Comparison of ENCODE assay signal across 8 mouse cellular contexts in the genomic region with DNA sequence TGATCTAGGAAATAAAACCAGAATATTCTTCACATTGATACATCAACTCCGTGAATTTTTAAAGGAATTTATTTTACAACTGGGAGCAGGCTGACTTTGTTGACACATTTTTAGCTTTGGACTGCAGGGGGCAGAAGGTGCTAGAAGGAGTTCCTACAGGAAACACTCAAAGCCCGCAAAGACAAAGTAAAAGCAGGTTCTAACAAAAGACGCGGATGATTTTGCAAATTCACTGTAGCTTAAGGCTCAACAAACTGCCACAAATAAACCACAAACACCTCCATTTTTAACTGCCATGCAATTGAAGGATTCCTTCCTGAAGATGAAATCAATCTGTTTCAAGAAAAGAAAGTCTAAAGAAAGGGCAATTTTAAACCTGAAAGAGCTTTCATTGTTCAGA. TPM values are rescaled to one million over a fixed set of nuclear protein-coding genes. Genes with fewer than 3 reads are reported as not detected.
DNase-seq lines count a peak whose midpoint lies in the region; ATAC-seq lines count a peak whose summit lies in the region.

No protein-coding gene starts in this region.

- H3K36me3 ChIP-seq in hindbrain, embryonic 10.5 days: peaks cover 42% of the 10 kb centered on the region
- H3K36me3 ChIP-seq in limb, embryonic 12.5 days: peaks cover 41% of the 10 kb centered on the region
- H3K36me3 ChIP-seq in midbrain, embryonic 13.5 days: peaks cover 6% of the 10 kb centered on the region; the same call in 1 of the 2 replicates

- no peak overlapping the region; the same call in 1 of the 2 replicates for H3K9ac ChIP-seq in limb, embryonic 12.5 days (replicated peaks)
- H3K9ac ChIP-seq in midbrain, embryonic 13.5 days (replicated peaks): no peak overlapping the region

- peak; percentile 34 to 45 for DNase-seq in layer of hippocampus, postnatal 10 days (ENCODE audit: low spot score in 2 of 2)
- DNase-seq in layer of hippocampus, adult 11-12 months (ENCODE audit: low spot score): no peak
- DNase-seq in embryo, embryonic 10 days (ENCODE audit: low spot score): peak; percentile 76
- DNase-seq in hindbrain, embryonic 10.5 days (ENCODE audit: low spot score): peak; percentile 43
- peak; percentile 44 to 49 for DNase-seq in thymus, postnatal 36 days
- DNase-seq in cerebellum, adult 11-12 months: no peak

- H3K9me3 ChIP-seq in hindbrain, embryonic 10.5 days: no peaks in the 10 kb centered on the region
- H3K9me3 ChIP-seq in limb, embryonic 12.5 days: no peaks in the 10 kb centered on the region
- H3K9me3 ChIP-seq in midbrain, embryonic 13.5 days: no peaks in the 10 kb centered on the region

- WGBS in hindbrain, embryonic 10.5 days: 5% methylated on average over 4 of the region's 4 CpGs
- WGBS in limb, embryonic 12.5 days: under 1% methylated on average over 4 of the region's 4 CpGs
- WGBS in midbrain, embryonic 13.5 days: 3% methylated on average over 4 of the region's 4 CpGs

- ATAC-seq in limb, embryonic 12.5 days (ENCODE audit: insufficient number of reproducible peaks, insufficient read depth, low FRiP score, low TSS enrichment, low read depth): no peak
- no peak for ATAC-seq in midbrain, embryonic 13.5 days

- no peaks in the 10 kb centered on the region for H3K27me3 ChIP-seq in hindbrain, embryonic 10.5 days (ENCODE audit: insufficient read depth, poor library complexity, severe bottlenecking)
- H3K27me3 ChIP-seq in limb, embryonic 12.5 days: no peaks in the 10 kb centered on the region
- peaks cover 30% of the 10 kb centered on the region for H3K27me3 ChIP-seq in midbrain, embryonic 13.5 days

- H3K4me2 ChIP-seq in limb, embryonic 12.5 days: peak overlapping the region; percentile 97
- H3K4me2 ChIP-seq in midbrain, embryonic 13.5 days (replicated peaks): peak overlapping the region; percentile 15; the same call in 1 of the 2 replicates

- H3K27ac ChIP-seq in hindbrain, embryonic 10.5 days: peak overlapping the region; percentile 97; the same call in 1 of the 2 replicates
- 0 out of 2 replicates have a peak overlapping the region, but pooled peaks have one; percentile 42 for H3K27ac ChIP-seq in limb, embryonic 12.5 days
- no peak overlapping the region for H3K27ac ChIP-seq in midbrain, embryonic 13.5 days

- H3K4me1 ChIP-seq in hindbrain, embryonic 10.5 days (replicated peaks): peaks cover 41% of the 10 kb centered on the region
- H3K4me1 ChIP-seq in limb, embryonic 12.5 days (replicated peaks): peaks cover 25% of the 10 kb centered on the region
- H3K4me1 ChIP-seq in midbrain, embryonic 13.5 days (replicated peaks): peaks cover 52% of the 10 kb centered on the region

- peak overlapping the region; percentile 85 for H3K4me3 ChIP-seq in hindbrain, embryonic 10.5 days
- H3K4me3 ChIP-seq in limb, embryonic 12.5 days (replicated peaks): peak overlapping the region; percentile 29
- no peak overlapping the region for H3K4me3 ChIP-seq in midbrain, embryonic 13.5 days (replicated peaks)

RNA-seq across cellular contexts. Expression of a gene that starts 6.3 kb away (rescaled TPM):
- 1 to 10 TPM; 2.6 to 3.9 TPM for total RNA-seq in layer of hippocampus, postnatal 10 days (2021)
- 68.9 and 83.0 TPM in 2 replicates for polyA plus RNA-seq in hindbrain, embryonic 10.5 days (2016; fragmentation: Nextera tagmentation; extraction: Ambion mirVana)
- polyA plus RNA-seq in limb, embryonic 12.5 days (2016; fragmentation: Nextera tagmentation; extraction: Ambion mirVana): 130 and 136 TPM in 2 replicates
- polyA plus RNA-seq in midbrain, embryonic 13.5 days (2015; fragmentation: Nextera tagmentation; extraction: Ambion mirVana): 25.0 and 29.6 TPM in 2 replicates

Comparison
In these comparisons a context has a peak if more than half of its experiments do, and no peak if none do; other contexts are left out.
1. DNase-seq: peak in layer of hippocampus, postnatal 10 days (2 of 2), embryo, embryonic 10 days (single experiment), hindbrain, embryonic 10.5 days (single experiment) and thymus, postnatal 36 days (2 of 2); none in layer of hippocampus, adult 11-12 months (single experiment) and cerebellum, adult 11-12 months (single experiment).